Mouse (Mus musculus) adrenal gland, adult 8-10 months (tissue): ENCODE measurements around the gene Dhrs2. TPM values are rescaled to one million over a fixed set of nuclear protein-coding genes. Genes with fewer than 3 reads are reported as not detected.

Experiments
- DNase-seq: peaks from one replicate; pipeline ENCODE4 v3.0.0; 2022
- total RNA-seq, 4 experiments: library from RNA; stranded (reverse); gene quantifications; 2 replicates each; pipeline ENCODE4 v1.2.4; 2022

The Dhrs2 gene
- total RNA-seq, result not detected

DNA sequence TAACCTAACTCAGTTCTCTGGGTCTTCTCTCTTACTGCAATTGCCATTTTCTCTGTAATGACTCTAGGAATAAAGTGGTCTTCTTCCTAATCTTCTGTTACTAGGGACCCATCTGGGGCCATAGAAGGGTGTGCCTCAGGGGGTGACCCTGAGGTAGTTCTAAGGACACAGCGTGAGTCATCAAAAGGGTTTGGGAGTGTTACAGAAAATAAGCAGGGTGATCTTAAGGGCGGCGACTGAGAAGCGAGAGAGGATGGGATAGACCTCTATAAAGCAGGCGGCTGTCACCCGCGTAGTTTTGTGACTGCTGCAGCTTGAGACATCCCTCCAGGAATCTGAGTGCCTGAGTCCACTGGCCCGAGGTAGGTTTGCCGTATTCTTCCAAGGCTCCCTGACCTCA lies at the start of gene Dhrs2:
Gene Dhrs2, plus strand, starts transcription at position 301 of the 400 bp plus-strand sequence.
- DNase-seq, result no peak

DNA sequence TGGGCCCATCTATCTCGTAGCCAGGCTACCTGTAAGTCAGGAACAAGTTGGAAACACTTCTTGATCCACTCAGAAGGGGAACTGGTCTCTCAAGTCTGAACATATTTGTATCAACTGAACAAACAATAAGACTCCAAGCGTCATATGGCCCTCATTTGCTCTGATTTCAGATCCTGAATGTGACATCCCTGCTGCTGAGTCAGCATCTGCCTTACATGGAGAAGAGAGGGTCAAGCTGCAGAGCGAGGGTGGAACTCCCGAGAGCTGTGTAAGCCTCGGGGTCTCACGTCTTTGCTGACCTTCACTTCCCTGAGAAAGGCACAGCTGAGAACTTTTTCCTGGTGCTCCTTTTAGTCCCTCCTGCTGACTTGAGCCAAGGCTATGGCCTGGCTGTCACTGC lies 47.6 kb upstream of the Dhrs2 start:
- DNase-seq, result no peak

DNA sequence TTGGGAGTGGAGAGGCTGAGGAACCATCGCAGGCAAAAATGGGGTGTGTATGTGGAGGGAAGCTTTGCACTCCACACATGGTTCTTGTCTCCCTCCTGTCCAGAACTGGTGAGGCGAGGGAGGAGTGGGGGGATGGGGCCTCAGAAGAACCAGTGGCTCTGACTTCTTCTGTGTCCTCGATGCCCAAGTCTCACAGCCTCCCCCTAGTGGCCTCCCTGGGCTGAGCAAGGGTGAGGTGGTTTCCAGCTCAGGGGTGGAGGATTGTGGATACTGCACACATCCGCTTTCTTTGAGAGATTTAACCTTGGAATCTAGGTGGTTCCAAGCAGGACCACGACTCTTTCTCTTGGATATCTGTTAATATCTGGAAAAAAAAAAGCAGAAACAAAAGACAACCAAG lies 44.5 kb upstream of the Dhrs2 start:
- peak; percentile 37 for DNase-seq

DNA sequence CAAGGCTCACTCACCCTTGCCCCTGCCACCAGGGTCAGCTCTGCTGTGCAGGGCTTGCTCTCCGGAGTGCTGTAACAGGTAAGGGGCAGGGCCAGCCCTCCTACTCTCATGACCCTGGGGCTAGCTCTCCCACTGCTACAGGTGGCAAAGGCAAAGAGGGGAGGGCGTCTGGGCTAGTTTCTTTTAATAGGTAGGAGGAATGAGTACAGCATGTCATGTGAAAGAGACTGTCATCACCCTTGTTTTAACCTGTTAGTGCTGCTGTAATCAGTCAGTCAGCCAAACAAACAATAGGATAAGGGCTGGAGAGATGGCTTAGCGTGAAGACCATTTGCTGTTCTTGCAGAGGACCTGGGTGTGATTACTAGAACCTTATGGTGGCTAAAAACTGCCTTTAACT lies 40.9 kb upstream of the Dhrs2 start:
- DNase-seq, result no peak

DNA sequence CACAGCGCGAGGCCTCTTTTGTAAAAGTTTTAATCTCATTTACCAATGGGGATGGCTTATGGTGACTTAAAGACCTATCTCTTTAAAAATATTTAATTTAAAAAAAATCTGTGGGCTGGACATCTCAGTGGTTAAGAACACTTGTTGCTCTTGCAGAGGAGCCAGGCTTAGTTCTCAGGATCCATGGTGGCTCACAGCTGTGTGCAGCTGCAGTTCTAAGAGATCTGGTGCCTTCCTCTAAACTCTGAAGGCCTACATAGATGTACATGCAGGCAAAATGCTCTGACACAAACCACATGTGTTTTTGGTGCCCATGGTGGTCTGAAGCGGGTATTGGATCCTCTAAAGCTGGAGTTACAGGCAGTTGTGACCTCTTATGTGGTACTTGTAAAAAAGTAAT lies 38.6 kb upstream of the Dhrs2 start:
- no peak for DNase-seq

DNA sequence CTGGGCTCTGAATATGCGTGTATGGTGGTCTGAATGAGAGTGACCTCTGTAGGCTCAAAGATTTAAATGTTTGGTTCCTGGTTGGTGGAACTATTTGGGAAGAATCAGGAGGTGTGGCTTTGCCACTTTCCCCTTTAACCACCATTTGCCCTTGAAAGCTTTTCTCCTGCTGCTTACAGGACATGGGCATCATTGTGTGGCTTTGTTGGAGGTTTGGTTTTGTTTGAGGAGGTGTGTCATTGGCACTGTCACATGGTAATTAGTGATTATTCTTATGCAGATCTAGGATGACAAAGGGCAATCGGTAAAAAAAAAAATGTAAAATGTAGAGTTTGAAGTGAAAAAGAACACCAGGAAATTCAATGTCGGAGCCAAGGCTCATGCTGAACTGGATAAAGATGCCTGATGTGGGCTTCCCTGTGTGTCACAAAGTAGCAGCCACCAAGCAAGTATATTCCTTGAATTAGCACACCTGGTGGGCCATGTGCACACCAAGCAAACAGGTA lies 37.1 kb upstream of the Dhrs2 start:
- no peak for DNase-seq

DNA sequence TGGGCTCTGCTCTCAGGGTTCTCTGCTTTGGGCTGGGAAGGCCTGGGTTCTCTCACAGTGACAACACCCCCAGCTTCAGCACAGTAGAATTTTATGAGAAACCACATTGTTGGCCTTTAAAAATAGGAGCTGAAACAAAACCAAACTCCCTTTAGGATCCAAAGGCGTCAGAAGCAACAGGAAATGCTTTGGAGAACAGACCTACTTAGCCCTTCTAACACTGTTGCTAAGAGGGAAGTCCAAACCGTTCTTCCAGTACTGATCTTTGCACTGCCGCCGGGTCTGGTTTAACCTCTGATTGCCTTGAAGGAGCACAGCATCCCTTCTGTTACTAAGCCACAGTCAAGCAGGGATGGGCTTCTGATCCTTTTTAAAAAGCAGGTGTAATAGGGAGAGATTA lies 33.3 kb upstream of the Dhrs2 start:
- DNase-seq, result no peak

DNA sequence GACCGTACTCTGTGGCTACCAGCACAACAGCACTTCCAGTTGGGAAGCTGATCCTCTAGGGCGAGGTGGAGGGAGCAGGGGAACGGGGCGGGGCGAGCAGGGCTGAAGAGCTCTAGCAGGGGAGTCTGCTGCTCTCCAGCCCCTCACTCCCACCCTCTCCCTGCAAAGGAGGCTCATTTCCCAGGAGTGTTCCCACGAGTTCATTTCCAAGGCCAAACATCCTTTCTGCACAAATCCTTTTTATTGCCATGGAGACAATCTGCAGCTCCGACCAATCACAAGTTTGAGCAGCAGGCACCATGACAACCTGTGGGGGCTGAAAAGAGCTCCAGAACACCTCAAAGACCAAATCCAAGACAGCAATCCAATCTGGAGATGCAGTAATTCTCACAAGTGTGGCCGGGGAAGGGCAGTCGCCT lies 32.4 kb upstream of the Dhrs2 start:
- DNase-seq, result no peak

DNA sequence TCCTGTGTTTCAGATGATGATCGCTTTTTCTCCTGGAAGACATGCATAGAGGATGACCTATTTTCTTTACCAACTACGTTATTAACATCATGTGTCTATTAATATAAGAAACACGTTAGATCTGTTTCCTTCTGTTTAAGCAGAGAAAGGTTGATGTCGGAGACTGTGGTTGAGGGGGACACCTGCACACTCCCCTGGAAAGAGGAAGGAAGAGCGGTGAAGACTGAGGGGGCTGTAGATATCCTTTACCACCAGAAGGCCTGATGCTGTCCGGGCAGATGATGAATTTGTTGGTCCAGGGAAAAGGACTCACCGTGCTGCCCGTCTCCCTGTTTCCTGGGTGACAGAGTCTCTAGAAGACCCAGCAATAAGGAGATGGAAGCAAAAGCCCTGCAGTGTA lies 28.5 kb upstream of the Dhrs2 start:
- no peak for DNase-seq

DNA sequence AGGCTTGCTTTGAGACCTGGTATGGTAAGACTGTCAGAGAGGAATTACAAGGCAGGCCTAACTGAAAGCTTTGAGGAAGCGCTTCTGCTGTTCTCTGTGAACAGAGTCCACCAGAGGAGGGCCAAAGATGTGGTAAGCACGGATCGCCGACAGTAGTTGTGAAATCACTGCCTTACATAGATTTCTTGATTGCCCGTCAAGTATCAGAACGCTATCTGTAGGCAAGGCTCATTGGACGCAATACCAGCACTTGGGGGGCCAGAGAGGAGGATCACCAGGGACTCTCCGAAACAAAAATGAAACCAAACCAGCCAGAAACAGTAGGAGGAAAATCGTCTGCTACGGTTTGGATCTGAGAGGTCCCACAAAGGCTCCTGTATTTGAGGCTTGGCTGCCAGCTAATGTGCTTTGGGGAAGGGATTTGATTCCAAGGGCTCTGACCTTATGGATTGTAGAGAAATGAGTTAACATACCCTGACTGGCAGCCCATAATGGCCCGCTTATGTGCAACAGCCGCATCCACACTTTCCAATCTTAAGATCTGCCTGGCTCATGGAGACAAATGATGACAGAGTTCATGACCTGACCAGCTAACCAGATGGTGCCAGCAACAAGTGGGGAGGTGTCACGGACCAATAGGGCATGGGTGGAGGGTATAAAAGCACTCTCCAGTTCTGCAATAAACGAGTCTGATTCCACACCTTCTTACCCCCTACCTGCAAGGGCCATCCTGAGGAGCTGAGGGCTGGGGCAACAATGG lies 27.8 kb upstream of the Dhrs2 start:
- DNase-seq, result no peak

DNA sequence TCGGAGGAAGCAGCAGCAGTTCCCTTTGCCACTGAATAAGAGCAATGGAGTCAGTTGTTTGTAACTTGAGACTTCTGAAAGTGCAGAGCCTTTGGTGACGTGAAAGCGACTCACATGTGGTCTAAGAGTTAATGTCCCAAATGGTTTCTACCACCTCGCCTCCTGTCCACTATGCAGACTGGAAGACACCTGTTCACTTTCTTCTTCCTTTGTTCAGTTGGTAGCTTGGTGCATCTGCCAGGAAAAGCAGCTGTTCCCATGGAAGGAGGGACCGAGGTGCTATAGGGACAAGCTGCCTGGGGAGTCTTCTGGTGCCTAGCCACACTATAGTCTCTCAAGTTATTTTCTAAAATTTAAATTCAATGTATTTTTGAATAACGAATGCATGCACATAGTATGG lies 27.0 kb upstream of the Dhrs2 start:
- DNase-seq, result no peak

DNA sequence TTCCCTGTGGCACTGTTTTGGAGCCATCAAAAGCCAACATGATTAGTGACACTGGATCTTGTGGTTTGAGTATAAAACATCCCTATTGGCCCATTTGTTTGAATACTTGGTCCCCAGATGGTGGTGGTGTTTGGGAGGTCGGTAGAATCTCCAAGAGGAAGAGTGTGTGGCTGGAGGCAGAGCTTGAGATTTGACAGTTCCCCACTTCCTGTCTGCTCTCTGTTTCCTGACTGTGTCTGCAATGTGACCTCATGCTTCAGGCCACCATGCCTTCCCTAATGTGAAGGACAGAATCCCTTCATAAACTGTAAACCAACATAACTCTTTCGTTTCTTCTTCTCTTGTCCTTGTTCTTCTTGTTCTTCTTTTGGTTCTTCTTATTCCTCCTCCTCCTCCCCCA lies 24.7 kb upstream of the Dhrs2 start:
- DNase-seq, result no peak

DNA sequence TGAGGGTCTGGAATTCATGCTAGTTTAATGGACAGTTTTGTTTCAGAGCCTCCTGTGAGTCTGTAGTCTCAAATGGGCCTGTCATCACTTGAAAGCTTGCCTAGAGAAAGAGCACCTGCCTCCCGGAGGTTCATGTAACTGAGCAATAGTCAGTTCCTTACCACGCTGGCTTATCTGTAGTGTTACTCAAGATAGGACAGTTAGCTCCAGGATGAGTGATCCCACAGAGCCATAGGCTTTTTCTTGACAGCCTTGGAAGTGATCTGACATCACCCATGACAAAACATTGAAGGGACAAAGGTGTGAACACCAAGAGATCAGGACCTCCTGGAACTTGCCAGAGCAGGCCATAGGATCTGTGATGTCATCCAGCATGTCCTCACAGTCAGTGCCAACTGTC lies 23.6 kb upstream of the Dhrs2 start:
- no peak for DNase-seq

DNA sequence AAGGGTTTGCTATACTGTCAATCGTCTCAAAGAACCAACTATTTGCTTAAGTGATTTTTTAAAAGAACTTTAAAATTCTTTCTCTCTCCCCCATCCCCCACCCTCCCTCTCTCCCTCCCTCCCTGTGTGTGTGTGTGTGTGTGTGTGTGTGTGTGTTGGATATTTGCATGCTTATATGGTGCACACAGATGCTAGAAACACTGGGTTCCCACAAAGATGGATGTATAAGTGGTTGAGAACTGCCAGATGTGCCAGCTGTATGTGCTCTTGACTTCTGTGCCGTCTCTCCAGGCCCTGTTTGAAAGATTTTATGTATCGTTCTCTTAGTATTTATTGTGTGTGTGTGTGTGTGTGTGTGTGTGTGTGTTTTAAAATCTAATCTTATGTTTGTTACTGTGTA lies 17.3 kb upstream of the Dhrs2 start:
- no peak for DNase-seq

DNA sequence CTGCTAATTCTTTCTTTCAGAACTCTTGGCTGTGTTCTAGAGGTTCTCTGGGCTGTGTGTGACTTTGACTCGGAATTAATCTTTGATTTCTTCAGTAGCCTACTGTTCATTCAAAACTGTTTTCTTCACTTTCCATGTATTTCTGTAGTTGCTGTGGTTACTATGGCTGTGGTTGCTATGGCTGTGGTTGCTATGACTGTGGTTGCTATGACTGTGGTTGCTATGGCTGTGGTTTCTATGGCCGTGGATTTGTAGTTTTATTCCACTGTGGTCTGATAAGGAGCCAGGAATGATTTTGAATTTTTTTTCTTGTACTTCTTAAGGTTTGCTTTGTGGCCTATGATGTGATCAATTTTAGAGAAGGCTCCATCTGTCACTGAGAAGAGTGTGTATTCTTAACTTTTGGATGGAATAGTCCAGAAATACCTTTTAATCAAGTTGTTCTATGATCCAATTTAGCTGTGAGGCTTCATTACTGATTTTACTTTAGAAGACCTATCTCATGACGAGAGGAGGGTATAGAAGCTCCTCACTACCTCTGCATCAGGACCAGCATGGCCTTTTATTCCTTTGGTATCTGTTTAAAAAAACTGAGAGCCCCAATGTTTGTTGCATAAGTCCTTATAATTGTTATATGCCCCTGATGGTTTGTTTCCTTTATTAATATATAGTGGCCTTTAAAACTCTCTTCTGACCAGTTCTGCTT lies 16.6 kb upstream of the Dhrs2 start:
- DNase-seq, result no peak

DNA sequence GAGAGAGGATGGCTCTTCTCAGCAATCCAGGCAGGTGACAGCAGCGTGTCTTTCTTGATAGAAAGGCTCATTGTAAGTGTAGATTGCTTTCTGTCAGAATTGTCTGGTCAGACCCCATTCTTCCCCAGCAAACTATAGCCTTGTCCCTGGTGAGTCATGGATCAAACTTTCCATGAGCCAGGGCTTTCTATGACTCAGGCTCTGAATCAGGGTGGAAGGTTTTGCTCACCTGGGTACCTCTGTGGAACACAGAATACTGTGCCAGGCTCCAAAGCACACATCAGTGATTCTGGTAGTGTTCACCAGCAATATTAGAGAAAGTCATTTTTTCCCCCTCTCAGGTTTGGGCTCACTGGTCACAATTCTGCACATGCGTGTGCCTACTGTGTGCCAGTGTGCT lies 13.5 kb upstream of the Dhrs2 start:
- peak; percentile 17 for DNase-seq

DNA sequence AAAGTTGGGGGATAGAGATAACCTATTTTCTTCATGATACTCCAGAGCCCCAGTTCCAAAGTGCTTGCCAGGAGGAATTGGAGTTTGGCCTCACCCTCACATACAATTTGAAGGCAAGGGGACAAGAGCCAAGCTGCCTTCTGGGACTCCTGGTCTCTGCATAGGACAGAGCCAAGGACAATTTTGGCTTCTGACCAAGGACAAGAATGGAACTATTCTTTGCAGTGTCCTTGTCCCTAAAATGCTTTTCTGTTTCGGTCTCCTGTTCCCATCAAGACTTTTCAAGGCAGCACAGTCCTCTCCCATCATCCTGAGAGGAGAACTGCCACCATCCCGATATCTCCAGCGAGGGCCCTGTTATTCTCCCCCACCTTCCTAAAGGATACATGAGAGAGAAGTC lies 8.2 kb upstream of the Dhrs2 start:
- DNase-seq, result no peak

DNA sequence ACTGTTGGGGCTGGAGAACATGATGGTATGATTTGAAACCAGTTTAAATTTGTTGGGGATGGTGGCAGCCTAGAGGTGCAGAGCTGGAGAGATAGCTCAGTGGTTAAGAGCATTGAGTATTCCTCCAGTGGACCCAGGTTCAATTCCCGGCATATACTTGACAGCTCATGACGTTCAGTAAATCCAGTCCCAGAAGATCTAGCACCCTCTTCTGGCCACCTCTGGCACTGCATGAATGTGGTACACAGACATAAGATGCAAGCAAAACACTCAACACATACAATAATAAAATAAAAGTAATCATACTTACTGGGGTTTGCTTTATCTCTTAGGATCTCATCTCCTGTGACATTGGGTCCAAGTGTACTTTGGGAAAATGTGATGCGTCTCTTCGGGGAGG lies 7.3 kb upstream of the Dhrs2 start:
- DNase-seq, result no peak

DNA sequence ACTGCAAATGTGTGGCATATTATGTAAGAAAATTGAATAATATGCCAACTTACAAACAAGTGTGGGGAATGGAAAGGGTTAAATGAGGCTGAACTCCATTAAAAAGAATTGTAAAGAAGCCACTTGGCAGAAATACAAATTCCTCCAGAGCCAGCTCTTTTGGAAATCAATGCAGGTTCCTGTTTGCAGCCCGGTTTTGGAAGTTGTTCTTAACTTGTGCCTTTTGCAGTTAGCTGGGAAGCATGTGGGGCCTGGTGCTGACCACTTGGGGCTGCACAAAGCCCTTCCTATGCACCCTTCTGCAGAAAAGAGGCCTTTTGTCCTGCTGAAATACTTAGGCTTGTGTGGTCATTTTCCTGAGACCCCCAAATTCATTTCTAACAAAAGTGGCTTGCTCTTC lies 1.4 kb downstream of the Dhrs2 start:
- no peak for DNase-seq

DNA sequence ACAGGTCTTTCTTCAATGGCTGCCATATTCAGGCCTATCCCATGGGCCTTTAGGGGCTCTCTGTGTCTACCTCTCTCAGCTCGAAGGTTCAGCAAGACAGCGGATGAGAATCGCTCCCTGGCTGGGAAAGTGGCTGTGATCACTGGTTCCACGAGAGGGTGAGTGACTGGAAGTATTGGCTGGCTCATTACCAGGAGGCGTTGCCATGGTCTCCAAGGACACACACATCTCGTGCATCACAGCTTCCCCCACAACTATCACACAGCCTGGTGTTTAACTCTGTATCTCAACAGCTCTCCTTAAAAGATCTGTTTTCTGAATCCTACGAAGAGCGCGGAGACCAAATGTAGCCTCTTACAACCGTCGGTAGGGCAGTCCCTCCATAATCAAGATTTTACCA lies 12.8 kb downstream of the Dhrs2 start:
- no peak for DNase-seq

DNA sequence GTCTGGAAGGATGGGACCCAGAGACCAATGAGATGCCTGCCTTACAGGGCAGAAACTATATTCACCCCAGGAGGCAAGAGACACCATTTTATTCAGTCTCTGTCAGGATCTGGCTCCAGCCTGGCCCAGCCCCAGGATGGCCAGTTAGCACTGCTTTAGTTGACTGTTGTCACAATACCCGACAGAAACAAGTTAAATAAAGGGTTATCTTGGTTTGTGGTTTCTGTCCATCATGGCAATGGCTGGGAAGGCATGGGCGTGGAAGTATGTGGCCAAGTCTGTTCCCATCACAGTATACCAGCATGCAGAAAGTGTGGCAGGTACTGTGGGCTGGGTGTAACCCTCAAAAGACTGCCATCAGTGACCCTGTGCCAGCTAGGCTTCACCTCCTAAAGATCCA lies 14.9 kb downstream of the Dhrs2 start:
- no peak for DNase-seq

DNA sequence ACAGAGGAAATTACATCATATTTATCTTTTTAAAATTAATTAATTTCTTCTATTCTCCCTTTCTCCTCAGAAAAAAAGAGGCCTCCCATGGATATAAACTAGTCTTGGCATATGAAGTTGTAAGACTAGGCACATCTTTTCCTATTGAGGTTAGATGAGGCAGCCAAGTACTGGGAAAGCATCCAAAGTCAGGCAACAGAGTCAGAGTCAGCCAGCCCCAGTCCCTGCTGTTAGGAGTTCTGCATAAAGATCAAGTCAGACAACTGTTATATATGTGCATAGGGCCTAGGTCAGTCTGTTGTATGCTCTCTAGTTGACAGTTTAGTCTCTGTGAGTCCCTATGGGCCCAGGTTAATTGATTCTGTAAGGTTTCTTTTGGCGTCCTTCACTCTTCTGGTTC lies 20.9 kb downstream of the Dhrs2 start:
- DNase-seq, result no peak

DNA sequence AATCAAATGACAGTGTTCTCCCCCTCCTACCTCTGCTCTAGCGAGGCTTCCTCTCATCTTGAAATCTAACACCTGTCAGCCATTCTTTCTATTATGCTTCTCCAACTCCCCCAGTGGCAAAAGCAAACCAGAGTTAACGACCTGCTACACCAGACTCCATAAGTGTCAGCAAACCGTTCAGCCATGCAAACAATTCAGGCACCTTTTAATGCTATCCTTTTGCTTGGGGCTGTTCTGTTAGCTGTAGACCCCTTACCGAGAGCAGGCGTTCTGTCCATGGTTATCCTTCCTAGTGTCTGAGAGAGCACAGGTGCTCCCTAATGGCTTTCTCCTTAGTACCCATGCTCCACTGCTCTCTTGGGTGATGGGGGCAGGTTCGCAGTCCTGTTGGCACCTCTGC lies 25.4 kb downstream of the Dhrs2 start:
- no peak for DNase-seq

DNA sequence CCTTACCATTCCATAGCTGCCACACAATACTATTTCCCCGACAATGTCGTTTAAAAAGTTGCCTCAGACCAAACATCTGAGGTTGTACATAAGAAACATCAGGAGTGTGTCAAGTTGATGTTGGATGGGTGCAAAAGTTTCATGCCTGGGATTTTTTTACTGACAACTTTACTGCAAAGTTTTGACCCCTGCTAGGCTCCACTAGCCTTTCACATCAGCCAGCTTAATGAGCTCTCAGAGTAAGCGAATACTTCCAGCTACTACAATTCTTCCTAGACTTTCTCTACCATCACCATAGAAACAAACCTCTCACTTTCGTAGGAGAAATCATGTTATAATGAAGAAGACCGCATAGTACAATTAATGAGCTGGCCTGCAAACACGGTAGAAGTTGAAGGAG lies 26.5 kb downstream of the Dhrs2 start:
- DNase-seq, result no peak
